Mouse (Mus musculus) cerebellum, adult 2 months (tissue): Measurements from ENCODE around the gene Rplp2. TPM values are rescaled to one million over a fixed set of nuclear protein-coding genes. Genes with fewer than 3 reads are reported as not detected.

Experiments used
- DNase-seq, 2 experiments: peaks; one replicate each; pipeline ENCODE4 v3.0.0; 2021
- H3K27ac ChIP-seq: fragments of 200-500 bp; 2 replicates; pipeline ENCODE4 v1.5.1; 2012; ENCODE audit warnings: low read length, control low read depth, inconsistent platforms; ENCODE audit not compliant: insufficient read depth
- H3K27me3 ChIP-seq: fragments of 200-500 bp; 2 replicates; pipeline ENCODE4 v1.6.1; 2012; ENCODE audit warnings: inconsistent platforms, mild to moderate bottlenecking, low read length, moderate library complexity; ENCODE audit not compliant: control insufficient read depth, insufficient read depth
- H3K4me1 ChIP-seq: fragments of 200-500 bp; 2 replicates; pipeline ENCODE4 v1.6.1; 2011; ENCODE audit warnings: low read length; ENCODE audit not compliant: control insufficient read depth, insufficient read depth
- H3K4me3 ChIP-seq: fragments of 200-500 bp; replicated peaks from 2 replicates; pipeline ENCODE3; 2011; ENCODE audit warnings: mild to moderate bottlenecking, low read depth, low read length, control low read depth; ENCODE audit not compliant: insufficient read depth
- CTCF ChIP-seq: fragments of 200-500 bp; IDR thresholded peaks from 2 replicates; pipeline ENCODE4 v1.5.1; 2011; ENCODE audit warnings: low read depth, mild to moderate bottlenecking, control low read depth, low read length, moderate library complexity, borderline replicate concordance; ENCODE audit not compliant: insufficient read depth
- POLR2A ChIP-seq: fragments of 200-500 bp; IDR thresholded peaks from 2 replicates; pipeline ENCODE4 v1.6.1; 2011; ENCODE audit warnings: low read length, control low read depth, borderline replicate concordance; ENCODE audit not compliant: insufficient read depth
- WGBS: fragments of 180-500 bp; shearing (Covaris S2); methylation state at CpG from one replicate; pipeline ENCODE4 v1.1.7; 2018; 5-methylcytosine and 5-hydroxymethylcytosine counted together
- polyA plus RNA-seq: library from polyadenylated mRNA; depleted of rRNA; stranded (reverse); fragments of >200 nt; gene quantifications from 2 replicates; pipeline ENCODE4 v1.2.3, GENCODE M21; 2012

The Rplp2 gene
- polyA plus RNA-seq, 1 experiment, result 571 TPM

GRCm38 (mm10) chr7:141413809-141414584 lies 33.2 kb upstream of the Rplp2 start, which contains the start of gene Gatd1:
Gatd1 (minus strand) TSS chr7:141414136.
- WGBS, result under 1% methylated on average over 56 of the region's 56 CpGs
- TF ChIP-seq POLR2A, result peak; percentile 93
- TF ChIP-seq CTCF, result 0 out of 2 replicates have a peak, but pooled peaks have one; percentile 13
- Histone ChIP-seq H3K27ac (peak within 1 kb of the TSS; percentile 85), H3K27me3 (no peaks in the 10 kb centered on the region), H3K4me1 (peaks cover 15% of the 10 kb centered on the region), H3K4me3 (peak within 1 kb of the TSS; percentile 79)
- DNase-seq, result peak; percentile 99

DNA sequence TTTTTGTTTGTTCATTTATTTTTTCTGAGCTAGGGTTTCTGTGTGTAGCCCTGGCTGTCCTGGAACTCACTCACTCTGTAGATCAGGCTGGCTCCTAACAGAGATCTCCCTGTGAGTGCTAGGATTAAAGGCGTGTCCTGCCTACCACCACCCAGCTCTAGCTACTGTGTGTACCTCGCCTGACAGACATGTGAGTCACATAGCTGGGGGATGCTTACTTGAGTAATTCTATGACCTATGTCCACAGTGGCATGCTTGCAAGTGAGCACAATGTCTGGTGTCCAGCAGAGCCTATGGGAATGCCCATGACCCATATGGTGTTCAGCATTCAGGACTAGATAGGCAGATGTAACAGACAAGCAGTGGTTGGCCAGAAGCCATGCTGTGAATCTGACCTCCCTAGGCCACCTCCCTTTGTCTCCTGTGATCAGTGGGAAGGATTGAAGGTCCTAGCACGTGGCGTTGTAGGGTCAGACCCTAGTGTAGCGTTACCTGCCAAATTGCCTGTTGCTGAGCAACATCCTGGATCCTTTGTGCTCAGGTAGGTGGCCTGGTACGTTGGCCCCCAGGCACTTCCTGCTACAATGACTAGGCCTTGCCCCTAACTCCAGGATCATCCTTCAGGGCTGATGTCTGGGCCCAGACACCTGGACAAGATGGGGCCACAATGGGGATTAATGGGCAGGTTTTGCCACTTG lies 30.9 kb upstream of the Rplp2 start:
- TF ChIP-seq POLR2A, result no peak
- no peak for TF ChIP-seq CTCF
- H3K27me3 ChIP-seq, result no peaks in the 10 kb centered on the region
- no peak overlapping the region for H3K4me3 ChIP-seq
- 0 out of 2 replicates have a peak, but pooled peaks cover 4% of the 10 kb centered on the region for H3K4me1 ChIP-seq
- WGBS, result 70% methylated on average over 6 of the region's 6 CpGs
- peak in 1 of 2 experiments; percentile 23 for DNase-seq
- H3K27ac ChIP-seq, result no peak overlapping the region

- no peak overlapping the region for H3K4me3 ChIP-seq
- H3K27me3 ChIP-seq, result no peaks in the 10 kb centered on the region
- no peak overlapping the region for H3K27ac ChIP-seq
- peak; percentile 41; the same call in 1 of the 2 replicates for TF ChIP-seq CTCF
- no peak for TF ChIP-seq POLR2A
- 0 out of 2 replicates have a peak, but pooled peaks cover 4% of the 10 kb centered on the region for H3K4me1 ChIP-seq
- 79% methylated on average over 8 of the region's 8 CpGs for WGBS
- no peak for DNase-seq
Observed at GRCm38 (mm10) chr7:141417731-141418681, 29.2 kb upstream of the Rplp2 start.

GRCm38 (mm10) chr7:141418970-141419369 lies 28.2 kb upstream of the Rplp2 start:
- WGBS, result 45% methylated on average over 7 of the region's 7 CpGs
- no peak for TF ChIP-seq CTCF
- no peak for TF ChIP-seq POLR2A

DNA sequence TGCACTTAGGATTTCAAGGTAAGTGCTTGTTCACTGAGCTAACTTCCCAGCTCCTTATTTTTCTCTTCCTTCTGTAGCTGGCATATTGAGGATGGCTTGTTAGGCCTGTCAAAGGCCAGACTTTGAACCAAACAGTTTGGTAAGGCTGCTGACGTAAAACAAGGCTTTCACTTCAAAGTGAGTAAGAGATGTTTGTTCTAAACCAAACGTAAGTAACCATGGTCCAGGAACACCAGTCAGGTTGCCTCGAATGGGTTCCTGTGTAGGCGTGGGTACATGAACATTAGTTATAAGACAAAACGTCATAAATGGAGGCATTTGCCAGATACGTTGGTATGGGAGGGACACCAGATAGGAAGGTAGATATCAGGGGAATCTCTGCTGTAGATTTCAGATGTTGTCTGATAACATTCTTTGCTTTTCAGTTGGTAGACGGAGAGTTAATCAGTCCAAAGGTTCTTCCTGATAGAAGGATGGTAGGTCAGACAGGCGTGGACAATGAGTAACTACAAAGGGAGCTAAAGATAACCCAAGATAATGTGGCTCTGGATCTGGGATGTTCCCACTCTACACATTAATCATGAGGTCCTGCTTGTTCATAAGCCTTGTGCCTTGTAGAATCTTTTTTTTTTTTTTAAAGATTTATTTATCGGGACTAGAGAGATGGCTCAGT lies 27.0 kb upstream of the Rplp2 start:
- Histone ChIP-seq H3K27me3 (no peaks in the 10 kb centered on the region), H3K27ac (no peak overlapping the region), H3K4me1 (0 out of 2 replicates have a peak, but pooled peaks cover 4% of the 10 kb centered on the region), H3K4me3 (no peak overlapping the region)
- TF ChIP-seq CTCF, result no peak
- no peak for TF ChIP-seq POLR2A
- WGBS, result 87% methylated on average over 9 of the region's 9 CpGs
- DNase-seq, result no peak

More at GRCm38 (mm10) chr7:141418970-141419369, 28.2 kb upstream of the Rplp2 start:
- DNase-seq, result no peak
- H3K4me1 ChIP-seq, result 0 out of 2 replicates have a peak, but pooled peaks cover 4% of the 10 kb centered on the region
- no peak overlapping the region for H3K4me3 ChIP-seq
- no peak overlapping the region for H3K27ac ChIP-seq
- no peaks in the 10 kb centered on the region for H3K27me3 ChIP-seq

- Histone ChIP-seq H3K27ac (no peak overlapping the region), H3K4me1 (peaks cover 8% of the 10 kb centered on the region; the same call in 1 of the 2 replicates), H3K27me3 (no peaks in the 10 kb centered on the region), H3K4me3 (no peak overlapping the region)
- 76% methylated on average over 4 of the region's 4 CpGs for WGBS
- DNase-seq, result no peak
- no peak for TF ChIP-seq POLR2A
- TF ChIP-seq CTCF, result no peak
Observed at GRCm38 (mm10) chr7:141423811-141424210, 23.4 kb upstream of the Rplp2 start.
